Mouse (Mus musculus) CH12F3 (cell line): ENCODE measurements around the gene Tbl3.

ENCODE experiments used
- in situ Hi-C: fragments of 300-500 bp; cut with MboI; formaldehyde crosslinking; loops from 2 replicates; pipeline ENCODE4 v1.14.3; 2020; ENCODE audit warnings: low sequenced_read_pairs

Tbl3 gene

GRCm38 (mm10) chr17:24658017-24658758 is 49.3 kb downstream of the Tbl3 start, which contains the start of gene Npw:
Gene Npw (minus strand): TSS chr17:24658457.
- in situ Hi-C loops: loop anchor here (10.0 kb wide), 1 partner anchor 123 kb away; the partner anchor contains the start of gene Rab26

GRCm38 (mm10) chr17:24654969-24655368 is 52.5 kb downstream of the Tbl3 start:
- in situ Hi-C loops: loop anchor here (10.0 kb wide), 1 partner anchor 120 kb away; the partner anchor contains the start of gene Rab26

DNA sequence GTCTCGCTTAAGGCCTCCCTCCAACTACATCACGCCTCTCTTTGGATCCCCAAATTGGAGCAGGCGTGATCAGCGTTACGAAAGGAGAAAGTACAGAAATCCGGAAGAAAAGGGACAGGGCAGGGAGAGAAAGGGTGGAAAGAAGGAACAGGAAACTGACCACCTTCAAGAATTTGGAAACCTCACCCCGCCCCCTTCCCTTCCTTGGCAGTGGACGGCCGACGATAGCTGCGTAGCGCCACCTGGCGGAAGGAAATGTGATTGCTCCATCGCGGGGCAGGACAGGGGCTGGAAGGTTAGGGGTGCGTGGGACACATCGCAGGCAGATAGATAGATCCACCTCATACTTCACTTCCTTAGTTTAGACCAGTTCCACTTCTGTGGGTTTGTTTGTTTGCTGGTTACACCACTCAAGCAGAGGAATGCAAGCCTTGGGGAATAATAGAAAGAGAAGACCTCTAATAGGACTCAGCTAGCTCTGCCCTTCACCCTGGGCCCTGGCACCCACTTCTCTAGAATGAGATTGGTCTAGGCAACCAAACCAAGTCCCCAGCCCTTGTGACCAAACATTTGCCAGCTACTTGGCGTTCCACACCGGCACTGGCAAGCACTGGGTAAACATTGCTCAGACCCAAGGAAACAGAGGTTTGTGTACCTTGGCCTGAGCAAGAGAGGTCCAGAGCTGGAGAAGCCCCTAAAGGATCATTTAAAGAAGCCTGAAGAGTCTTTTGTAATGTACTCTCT is 53.3 kb downstream of the Tbl3 start:
- in situ Hi-C loops: loop anchor here (10.0 kb wide), 1 partner anchor 119 kb away; the partner anchor contains the start of gene Rab26

DNA sequence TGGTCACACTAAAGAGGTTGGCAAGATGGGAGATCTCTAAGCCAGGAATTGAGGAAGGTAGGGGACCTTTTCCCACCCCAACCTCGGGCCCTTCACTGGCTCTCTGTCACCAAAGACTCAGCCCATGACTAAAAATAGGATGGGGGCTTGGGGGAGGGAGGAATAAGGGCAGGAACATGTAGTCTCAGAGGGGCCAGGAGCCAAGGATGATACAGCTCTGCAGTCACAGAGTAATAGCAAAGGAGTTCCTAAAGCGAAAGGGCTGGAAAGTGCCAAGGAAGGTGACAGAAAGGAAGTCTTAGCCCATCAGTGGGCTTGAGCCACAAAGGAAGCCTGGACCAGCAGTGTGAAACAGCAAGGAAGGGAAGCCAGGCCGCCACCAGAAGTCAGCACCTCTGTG is 55.6 kb downstream of the Tbl3 start:
- in situ Hi-C loops: loop anchor here (10.0 kb wide), 1 partner anchor 117 kb away; the partner anchor contains the start of gene Rab26

DNA sequence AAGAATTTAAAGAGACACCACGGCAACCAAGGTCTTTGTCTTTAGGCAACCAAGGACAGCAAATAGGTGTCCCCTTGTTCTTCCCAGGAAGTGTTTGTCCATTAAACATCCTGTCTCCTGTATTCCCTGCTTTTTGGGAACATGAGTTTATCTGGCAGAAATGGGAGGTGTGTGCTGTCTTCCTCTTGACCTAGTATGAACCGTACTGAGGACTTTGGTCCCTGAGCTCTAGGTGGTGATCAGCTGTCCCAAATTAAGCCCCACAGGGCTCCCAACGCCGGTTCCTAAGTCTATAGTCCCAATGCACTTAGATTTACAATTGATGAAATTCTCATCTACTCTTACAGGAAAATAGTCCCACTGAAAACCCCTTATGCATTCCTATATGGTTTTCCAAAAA is 56.7 kb downstream of the Tbl3 start:
- in situ Hi-C loops: loop anchor here (10.0 kb wide), 1 partner anchor 116 kb away; the partner anchor contains the start of gene Rab26

- in situ Hi-C loops: loop anchor here (10.0 kb wide), 1 partner anchor 115 kb away; the partner anchor contains the start of gene Rab26
Measured at GRCm38 (mm10) chr17:24650070-24650616, 57.3 kb downstream of the Tbl3 start, which contains the start of gene Slc9a3r2. Gene Slc9a3r2 (minus strand): TSS chr17:24650327.

DNA sequence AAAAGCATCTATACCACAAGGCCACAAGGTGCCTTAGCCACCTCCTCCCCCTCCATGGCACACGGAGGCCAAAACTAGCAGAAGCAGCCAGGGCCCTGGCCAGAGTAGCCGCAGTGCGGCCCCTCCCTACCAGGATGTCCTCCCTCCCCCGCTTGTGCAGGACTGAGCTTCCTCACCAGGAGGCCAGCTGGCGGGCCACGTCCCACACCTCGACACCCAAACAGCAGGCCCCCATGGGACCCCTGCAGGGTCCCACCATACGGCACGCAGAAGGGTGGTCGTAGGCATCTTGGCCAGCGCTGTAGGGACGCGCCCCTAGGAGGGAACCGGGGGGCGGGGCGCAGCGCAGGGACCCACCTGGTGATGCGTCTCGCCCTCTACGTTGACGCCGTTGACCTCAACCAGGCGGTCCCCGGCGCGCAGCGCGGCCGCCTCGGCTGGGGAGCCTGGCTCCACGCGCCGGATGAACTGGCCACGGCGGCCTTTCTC is 57.8 kb downstream of the Tbl3 start:
- in situ Hi-C loops: loop anchor here (10.0 kb wide), 1 partner anchor 115 kb away; the partner anchor contains the start of gene Rab26

GRCm38 (mm10) chr17:24648731-24649377 is 58.6 kb downstream of the Tbl3 start:
- in situ Hi-C loops: no loop called here
